Mouse (Mus musculus): ENCODE measurements around the gene Gmip.

DNA sequence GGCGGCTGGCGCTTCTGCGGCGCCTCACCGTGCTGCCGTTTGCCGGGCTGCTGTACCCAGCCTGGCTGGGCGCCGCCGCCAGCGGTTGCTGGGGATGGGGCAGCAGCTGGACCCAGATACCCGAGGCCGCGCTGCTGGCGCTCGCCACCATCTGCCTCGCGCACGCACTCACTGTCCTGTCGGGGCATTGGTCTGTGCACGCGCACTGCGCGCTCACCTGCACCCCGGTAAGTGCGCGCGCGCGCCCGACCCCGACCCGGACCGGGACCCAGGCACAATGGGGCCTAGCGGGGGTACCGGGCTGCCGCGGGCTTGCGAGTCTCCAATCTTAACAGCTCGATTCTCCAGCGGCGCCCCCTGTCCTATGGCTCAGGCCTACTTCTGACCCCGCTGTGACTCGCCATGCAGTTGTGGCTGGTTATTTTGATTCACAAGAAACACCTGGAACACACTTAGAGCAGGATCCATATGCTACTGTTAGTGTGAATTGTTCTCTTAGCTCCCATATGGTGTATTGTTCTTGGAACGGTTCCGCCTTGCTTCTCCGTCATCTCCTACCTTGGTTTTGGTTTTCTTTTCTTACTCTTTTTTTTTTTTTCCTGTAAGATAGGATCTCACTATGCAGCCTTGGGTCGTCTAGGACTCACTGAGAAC lies 16.9 kb upstream of the Gmip start:
- TF ChIP-seq CTCF (IDR thresholded peaks at IDR 0.05; ENCODE audit: low read depth): no peak
- TF ChIP-seq EP300 (optimal IDR thresholded peaks at IDR 0.05): no peak
